Mouse (Mus musculus) layer of hippocampus, adult 11-12 months (tissue): ENCODE results near the gene Hopx.

ENCODE experiments used
- DNase-seq: peaks from one replicate; pipeline ENCODE4 v3.0.0; 2022; ENCODE audit warnings: low spot score

Gene Hopx

GRCm38 (mm10) chr5:77114817-77115731, at the start of gene Hopx:
Gene Hopx, minus strand, starts transcription at chr5:77115121.
- peak; percentile 61 for DNase-seq

- no peak for DNase-seq
Observed at GRCm38 (mm10) chr5:77163597-77163996, 48.7 kb upstream of the Hopx start.

- no peak for DNase-seq
Observed at GRCm38 (mm10) chr5:77162566-77162965, 47.6 kb upstream of the Hopx start.

GRCm38 (mm10) chr5:77157777-77158540, 43.0 kb upstream of the Hopx start:
- DNase-seq, result no peak

GRCm38 (mm10) chr5:77156938-77157337, 42.0 kb upstream of the Hopx start:
- peak; percentile 27 for DNase-seq

GRCm38 (mm10) chr5:77155526-77155925, 40.6 kb upstream of the Hopx start:
- DNase-seq, result no peak

GRCm38 (mm10) chr5:77154812-77155211, 39.9 kb upstream of the Hopx start:
- DNase-seq, result no peak

- DNase-seq, result no peak
Observed at GRCm38 (mm10) chr5:77151738-77152137, 36.8 kb upstream of the Hopx start.

- no peak for DNase-seq
Observed at GRCm38 (mm10) chr5:77151075-77151474, 36.2 kb upstream of the Hopx start.

- DNase-seq, result no peak
Observed at GRCm38 (mm10) chr5:77148021-77148621, 33.2 kb upstream of the Hopx start.

- DNase-seq, result peak; percentile 10
Observed at GRCm38 (mm10) chr5:77146459-77147170, 31.7 kb upstream of the Hopx start.

- no peak for DNase-seq
Observed at GRCm38 (mm10) chr5:77144647-77145046, 29.7 kb upstream of the Hopx start.

GRCm38 (mm10) chr5:77143076-77143475, 28.2 kb upstream of the Hopx start:
- no peak for DNase-seq

- no peak for DNase-seq
Observed at GRCm38 (mm10) chr5:77141336-77141735, 26.4 kb upstream of the Hopx start.

GRCm38 (mm10) chr5:77140861-77141260, 25.9 kb upstream of the Hopx start:
- DNase-seq, result no peak

GRCm38 (mm10) chr5:77140108-77140507, 25.2 kb upstream of the Hopx start:
- DNase-seq, result no peak

GRCm38 (mm10) chr5:77137701-77138265, 22.9 kb upstream of the Hopx start:
- peak; percentile 17 for DNase-seq

- DNase-seq, result no peak
Observed at GRCm38 (mm10) chr5:77136684-77137224, 21.8 kb upstream of the Hopx start.

GRCm38 (mm10) chr5:77134961-77135360, 20.0 kb upstream of the Hopx start:
- DNase-seq, result no peak

- no peak for DNase-seq
Observed at GRCm38 (mm10) chr5:77134465-77134864, 19.5 kb upstream of the Hopx start.

GRCm38 (mm10) chr5:77133960-77134359, 19.0 kb upstream of the Hopx start:
- no peak for DNase-seq
